Mouse (Mus musculus) spleen, postnatal 4 days (tissue): ENCODE data around the gene Dmrta2.

Source experiments
- DNase-seq, 2 experiments: peaks; one replicate each; pipeline ENCODE4 v3.0.0; 2022; ENCODE audit warnings: low spot score in 2 of 2

Dmrta2 gene

DNA sequence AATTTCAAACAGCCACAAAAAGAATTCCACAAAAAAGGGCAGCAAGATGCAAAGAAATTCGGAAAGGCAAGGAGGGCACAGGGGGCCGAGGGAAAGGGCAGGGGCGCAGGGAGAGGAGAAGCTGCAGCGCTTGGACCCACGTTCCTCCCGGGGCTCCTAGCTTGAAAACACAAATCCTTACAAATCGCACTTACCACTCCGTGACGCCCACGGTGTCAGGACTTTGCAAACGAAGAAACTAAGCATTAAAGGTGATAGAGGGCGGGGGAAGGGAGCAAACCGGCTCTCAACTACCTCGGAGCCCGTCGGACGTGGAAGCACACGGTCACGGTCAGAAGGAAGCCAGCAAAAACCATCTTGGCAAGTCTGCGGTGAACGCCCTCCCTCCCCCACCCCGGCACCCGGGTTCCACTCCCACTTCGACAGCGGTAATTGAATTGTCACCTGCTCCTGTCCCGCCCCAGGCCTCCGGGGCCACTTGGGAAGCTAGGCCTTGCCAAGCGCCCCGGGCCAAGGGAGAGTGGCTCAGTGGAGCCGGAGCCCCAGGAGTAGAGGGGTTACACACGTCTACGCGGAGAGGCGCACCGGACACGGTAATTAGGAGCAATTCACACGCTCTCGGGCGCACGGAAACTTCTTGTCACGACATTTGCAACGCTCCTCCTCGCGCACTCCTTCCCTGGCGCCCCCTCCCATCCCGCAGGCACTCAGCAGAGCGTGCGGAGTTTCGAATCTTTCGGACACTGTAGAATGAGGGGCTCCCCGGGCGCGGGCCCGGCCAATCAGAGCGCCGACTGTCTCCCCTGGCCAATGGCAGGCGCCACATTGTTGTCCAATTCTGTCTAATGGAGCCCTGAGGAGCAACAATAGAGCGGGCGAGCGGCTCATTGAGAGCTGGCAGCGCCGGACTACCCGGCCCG lies at the start of gene Dmrta2:
TSS of gene Dmrta2 (plus strand) at position 906 of the 920 bp plus-strand sequence.
- no peak for DNase-seq

DNA sequence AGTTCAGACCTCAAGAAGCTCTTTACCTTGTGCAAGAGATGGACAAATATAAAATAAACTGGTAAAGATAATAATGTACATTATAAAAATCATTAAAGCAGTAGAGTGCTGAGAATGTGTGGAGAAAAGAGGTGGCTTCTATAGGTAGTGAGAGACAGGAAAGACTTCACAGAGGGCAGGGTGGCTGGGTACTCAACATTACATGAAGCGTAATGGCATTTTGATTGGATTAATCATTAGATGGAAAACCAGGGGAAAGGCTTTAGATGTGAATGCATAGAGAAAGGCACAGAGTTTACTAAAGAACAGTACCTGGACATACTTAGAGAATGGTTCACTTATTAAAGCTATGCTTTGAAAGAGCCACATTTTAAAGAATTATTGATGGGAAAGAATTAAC lies 48.8 kb upstream of the Dmrta2 start:
- no peak for DNase-seq

- DNase-seq: no peak
Measured at GRCm38 (mm10) chr4:109930445-109930844, 47.4 kb upstream of the Dmrta2 start.

DNA sequence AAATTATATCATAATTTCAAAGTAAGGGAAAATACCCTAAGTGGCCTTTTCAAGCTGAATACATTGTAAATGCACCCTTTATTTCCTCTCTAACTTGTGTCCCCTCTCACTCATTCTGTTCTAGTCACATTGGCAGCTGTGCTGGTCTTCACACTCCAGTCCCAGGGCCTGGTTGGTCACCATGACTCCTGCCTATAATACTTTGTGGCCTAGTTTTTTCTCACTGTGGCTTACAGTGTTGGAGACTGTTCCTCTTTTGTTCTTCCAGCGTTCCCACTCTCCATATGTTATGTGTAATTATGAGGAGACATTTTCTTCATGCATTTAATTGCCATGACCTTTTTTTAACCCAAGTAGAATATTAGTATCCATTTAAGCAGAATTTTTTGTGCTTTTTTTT lies 46.9 kb upstream of the Dmrta2 start:
- DNase-seq: no peak

GRCm38 (mm10) chr4:109936557-109936956 lies 41.3 kb upstream of the Dmrta2 start:
- DNase-seq: no peak

- DNase-seq: no peak
Measured at GRCm38 (mm10) chr4:109939291-109939690, 38.6 kb upstream of the Dmrta2 start.

GRCm38 (mm10) chr4:109945554-109945953 lies 32.3 kb upstream of the Dmrta2 start:
- DNase-seq: no peak

DNA sequence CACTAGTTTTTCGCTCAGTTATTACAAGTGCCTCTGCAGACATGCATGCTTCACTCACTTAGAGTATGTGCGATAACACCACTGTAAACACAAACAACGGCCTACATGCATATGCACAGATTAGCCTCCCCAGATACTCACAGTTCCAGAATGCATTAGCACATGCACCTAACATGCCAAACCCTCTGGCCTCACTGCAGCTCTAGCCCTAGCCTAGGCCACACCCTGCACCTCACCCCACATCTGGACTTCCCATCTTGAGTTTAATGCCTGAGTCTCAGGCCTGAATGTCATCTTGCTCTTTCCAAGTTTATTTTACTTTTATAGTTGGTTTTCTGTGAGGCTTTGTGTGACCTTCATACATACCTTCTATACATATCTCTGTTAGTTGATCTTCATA lies 28.5 kb upstream of the Dmrta2 start:
- no peak for DNase-seq

DNA sequence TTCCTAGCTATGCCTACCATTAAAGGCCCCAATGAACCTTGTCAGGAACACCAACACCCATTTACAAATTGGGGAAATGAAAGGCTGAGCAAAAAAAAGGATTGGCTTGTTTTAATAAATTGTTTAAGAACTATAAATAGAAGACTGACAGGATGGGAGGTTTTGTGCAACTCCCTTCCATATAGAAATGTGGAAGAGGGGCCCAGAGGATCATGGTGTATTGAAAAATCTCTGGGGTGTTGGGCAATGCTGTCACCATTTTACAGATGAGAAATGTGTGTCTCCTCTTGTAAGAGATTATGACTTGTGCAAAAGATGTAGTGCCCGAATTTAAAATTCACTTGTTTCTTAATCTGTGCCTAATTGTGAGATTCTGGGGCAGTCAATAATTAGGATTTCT lies 24.3 kb upstream of the Dmrta2 start:
- DNase-seq: no peak

GRCm38 (mm10) chr4:109960201-109960935 lies 17.5 kb upstream of the Dmrta2 start:
- DNase-seq: no peak

GRCm38 (mm10) chr4:109963570-109964279 lies 14.1 kb upstream of the Dmrta2 start:
- DNase-seq: no peak

GRCm38 (mm10) chr4:109969561-109969960 lies 8.3 kb upstream of the Dmrta2 start:
- DNase-seq: no peak

DNA sequence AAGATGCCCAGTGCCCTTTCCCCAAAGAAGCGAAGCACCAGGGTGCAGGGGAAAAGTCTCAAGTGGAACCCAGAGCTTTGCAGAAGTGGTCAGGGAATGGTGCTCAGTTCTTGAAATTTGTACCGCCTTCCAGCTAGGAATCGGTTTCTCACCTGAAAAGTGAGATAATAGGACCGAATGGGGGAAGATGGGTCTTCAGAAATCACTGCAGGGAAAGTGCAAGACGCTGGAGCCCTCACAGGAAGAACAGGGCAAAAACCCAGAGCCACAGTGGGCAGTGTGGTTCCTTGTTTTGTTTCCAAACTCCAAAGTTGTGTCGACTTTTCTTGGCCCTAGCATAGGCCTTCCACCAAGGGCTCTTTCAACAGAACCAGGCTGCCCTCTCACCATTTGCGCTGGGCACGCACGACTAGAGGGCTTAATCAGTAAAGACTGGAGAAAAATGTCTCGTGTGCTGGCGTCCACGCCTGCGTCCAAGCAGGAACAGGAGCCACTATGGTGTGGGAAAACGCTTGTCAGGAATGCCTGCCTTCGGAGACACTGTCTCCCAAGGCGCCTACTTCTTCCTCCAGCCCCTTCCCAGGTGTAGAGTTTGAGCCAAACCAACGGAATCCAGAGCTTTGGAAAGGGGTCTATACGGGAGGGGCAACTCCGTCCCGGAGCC lies 3.7 kb upstream of the Dmrta2 start:
- DNase-seq: no peak

DNA sequence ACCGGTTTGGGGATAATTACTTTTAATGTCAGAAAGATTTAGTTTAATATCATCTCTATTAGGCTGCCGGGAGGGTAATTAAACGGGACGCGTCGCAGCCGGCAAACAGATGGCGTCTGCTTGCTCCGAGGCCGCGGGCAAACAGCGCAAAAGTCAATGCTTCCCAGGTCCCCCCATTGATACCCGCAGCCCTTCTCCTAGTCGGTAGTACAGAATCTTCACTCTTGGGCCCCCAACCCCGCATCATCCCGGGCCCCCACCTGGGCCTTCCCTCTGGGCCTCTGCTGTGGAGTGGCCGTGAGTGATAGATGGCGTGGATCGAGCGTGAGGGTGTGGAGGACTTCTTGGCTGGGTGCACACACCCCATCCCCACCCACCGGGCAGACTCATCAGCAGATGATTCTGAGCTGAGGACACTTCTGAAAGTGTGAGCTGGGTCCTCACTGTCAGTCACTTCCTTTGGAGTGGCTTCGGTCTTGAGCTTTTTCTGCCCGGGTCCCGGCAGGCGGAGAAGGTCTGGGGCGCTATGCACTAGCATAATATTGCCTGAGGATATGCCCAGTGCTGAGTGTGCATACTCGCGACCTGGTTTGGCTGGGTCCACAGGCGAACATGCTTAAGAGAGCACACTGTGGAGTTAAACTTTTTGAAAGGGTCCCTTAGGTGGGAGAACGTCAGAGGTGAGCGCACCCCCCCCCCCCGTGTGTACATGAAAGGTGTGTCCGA lies 3.0 kb upstream of the Dmrta2 start:
- no peak for DNase-seq

DNA sequence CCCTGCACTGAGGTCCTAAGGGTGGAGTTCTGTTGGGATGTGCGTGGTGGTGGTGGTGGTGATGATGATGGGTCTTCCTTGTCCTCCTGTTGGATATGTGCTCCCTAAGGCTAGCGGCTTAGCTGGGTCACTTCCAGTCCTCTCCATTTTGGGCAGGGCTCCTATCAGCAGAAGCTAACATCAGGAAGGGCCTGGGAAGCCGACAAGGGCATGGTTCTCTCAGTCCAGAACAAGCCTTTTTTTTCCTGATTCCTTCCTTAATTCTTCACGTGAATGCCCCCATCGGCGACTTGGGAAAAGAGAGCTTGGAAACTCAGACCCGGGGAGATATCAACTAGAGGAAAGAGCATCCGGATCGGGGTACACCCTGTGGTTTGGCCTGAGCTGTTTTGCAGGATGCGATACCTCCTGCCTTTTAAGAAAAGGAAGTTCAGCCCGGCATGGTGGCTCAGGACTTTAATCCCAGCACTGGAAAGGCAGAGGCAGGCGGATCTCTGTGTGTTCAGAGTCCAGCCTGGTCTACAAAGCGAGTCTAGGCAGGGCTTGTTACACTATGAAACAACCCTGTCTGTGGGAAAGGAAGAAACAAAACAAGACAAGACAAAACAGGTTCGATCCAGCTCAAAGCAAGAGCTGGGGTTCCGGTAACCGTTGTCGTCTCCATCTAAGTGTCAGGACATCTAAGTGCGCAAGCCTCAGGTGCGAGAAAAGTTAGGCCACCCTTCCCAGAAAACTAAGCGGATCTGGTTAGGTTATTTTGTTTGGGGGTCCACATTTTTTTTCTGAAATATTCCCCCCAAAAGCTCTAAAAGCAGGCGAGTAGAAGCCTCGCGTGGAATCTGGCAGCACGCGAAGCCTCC lies 2.2 kb upstream of the Dmrta2 start:
- no peak for DNase-seq

DNA sequence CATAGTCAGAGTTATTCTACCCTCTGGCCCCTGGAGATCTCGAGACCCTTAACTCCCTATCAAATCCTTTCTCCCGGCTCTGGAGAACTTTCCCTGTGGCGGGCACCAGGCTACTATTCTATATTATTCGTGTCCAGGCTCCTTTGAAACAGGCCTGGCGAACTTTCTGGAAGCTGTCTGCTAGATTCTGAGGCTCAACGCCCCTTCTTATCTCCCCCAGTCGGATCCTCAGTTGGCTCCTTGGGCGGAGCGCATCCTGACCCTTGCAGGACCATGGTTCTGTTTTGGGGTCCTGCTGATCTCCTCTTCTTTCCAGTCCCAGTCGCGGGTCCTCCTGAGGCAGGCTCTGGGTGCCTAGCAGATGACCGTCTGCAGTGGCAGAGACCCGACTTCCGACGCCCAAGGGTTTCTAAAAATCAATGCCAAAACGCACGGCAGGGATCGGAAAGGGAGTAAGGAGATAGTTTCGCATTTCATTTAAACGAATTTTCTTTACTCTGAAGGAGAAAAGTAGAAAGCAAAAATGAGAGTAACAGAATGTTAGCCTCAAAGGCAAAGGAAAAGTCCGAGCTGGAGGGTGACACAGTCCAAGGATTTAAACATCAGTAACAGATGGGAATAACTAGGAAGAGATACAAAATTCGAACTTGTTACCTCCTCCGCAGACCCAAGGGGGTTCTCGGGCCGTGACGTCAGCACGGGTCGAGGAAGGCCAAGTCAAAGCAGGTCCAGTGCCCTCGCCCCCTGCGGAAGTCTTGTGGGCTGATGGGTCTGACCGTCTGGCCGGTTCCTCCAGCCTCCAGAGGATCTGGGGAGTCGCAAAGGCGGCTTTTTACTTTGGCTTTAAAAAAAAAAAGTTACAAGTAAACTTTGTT lies 1.3 kb upstream of the Dmrta2 start:
- no peak for DNase-seq

- DNase-seq: no peak
Measured at GRCm38 (mm10) chr4:109978068-109978857, 410 bp downstream of the Dmrta2 start.

DNA sequence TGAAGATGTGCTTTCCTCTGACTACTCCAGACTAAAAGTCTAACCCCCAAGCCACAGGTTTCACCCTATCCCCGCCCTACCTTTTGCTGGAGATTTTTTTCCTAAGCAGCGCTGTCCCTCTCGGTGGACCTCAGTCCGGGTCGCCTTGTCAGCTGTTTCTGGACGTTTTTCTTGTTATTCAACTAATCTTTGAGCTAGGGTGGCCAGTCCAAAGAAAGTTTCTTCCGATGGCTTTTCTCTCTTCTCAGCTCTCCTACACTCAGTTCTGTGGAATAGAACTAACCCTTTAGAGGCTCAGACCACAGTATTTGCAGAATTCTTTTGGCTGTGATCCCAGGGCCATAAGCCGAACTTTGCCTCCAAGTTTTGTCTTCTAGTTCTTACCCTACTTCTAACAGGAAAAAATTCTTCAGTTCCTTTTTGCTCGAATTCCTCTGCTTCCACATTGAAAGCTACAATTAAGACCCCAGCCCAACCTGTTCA lies 1.0 kb downstream of the Dmrta2 start:
- no peak for DNase-seq
